Mouse (Mus musculus): Measurements from ENCODE around the gene Stx19.

DNA sequence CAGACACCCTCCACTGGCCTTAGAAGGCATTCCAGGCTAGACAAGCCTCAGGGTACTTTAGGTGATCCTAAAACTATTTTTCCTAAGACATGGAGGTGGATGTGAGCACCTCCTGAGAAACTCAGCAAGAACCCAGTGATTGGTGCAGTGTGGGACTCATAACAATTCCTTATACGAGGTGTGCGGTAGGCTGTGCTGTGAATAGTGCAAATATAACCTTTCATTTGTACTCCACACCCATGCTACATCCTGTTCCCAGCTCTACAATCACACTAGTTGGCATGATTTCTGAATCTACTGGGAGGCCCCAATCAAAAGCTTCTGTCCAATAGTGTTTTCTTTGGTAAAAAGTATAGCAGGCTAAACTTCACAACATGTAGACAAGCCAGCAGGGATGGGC, 17.6 kb downstream of the Stx19 start:
- TF ChIP-seq POLR2A (IDR thresholded peaks at IDR 0.05; ENCODE audit: borderline replicate concordance, insufficient read depth, low read length), result no peak
- no peak for TF ChIP-seq CTCF (IDR thresholded peaks at IDR 0.05; ENCODE audit: borderline replicate concordance, insufficient read depth, low read depth, low read length)

Measured in cerebellum, adult 2 months (tissue).